Mouse (Mus musculus) heart, embryonic 11.5 days (tissue): ENCODE data around the gene Ddx19a. TPM values are rescaled to one million over a fixed set of nuclear protein-coding genes. Genes with fewer than 3 reads are reported as not detected.
A peak's percentile ranks its signal among the peaks of the same experiment; 100 is the strongest.

Experiments used
- ATAC-seq: fragments of 200-750 bp; cut with Nextera tagmentation; replicated peaks from 2 replicates; pipeline ENCODE4 v1.8.0; 2017; ENCODE audit warnings: moderate library complexity; ENCODE audit not compliant: insufficient number of reproducible peaks, low FRiP score, low TSS enrichment
- H3K27ac ChIP-seq: fragments of 300-500 bp; sonication (generic); 2 replicates; pipeline ENCODE4 v1.5.1; 2014; ENCODE audit warnings: mild to moderate bottlenecking, low read depth, low read length
- H3K27me3 ChIP-seq: fragments of 300-500 bp; sonication (generic); 2 replicates; pipeline ENCODE4 v1.6.1; 2014; ENCODE audit warnings: mild to moderate bottlenecking, low read length, mixed read lengths; ENCODE audit not compliant: control insufficient read depth, insufficient read depth
- H3K36me3 ChIP-seq: fragments of 300-500 bp; sonication (generic); 2 replicates; pipeline ENCODE4 v1.6.1; 2014; ENCODE audit warnings: mild to moderate bottlenecking, low read length, moderate library complexity, mixed read lengths; ENCODE audit not compliant: control insufficient read depth, insufficient read depth
- H3K4me1 ChIP-seq: fragments of 300-500 bp; sonication (generic); 2 replicates; pipeline ENCODE4 v1.6.1; 2014; ENCODE audit warnings: low read length; ENCODE audit not compliant: control insufficient read depth, insufficient read depth
- H3K4me2 ChIP-seq: fragments of 300-500 bp; sonication (generic); 2 replicates; pipeline ENCODE4 v1.6.1; 2014; ENCODE audit warnings: mild to moderate bottlenecking, moderate library complexity
- H3K4me3 ChIP-seq: fragments of 300-500 bp; sonication (generic); 2 replicates; pipeline ENCODE4 v1.5.1; 2014; ENCODE audit warnings: low read depth, low read length
- H3K9ac ChIP-seq: fragments of 300-500 bp; sonication (generic); 2 replicates; pipeline ENCODE4 v1.6.1; 2014; ENCODE audit warnings: mild to moderate bottlenecking, low read depth, low read length, moderate library complexity
- H3K9me3 ChIP-seq: fragments of 300-500 bp; sonication (generic); replicated peaks from 2 replicates; pipeline ENCODE4 v1.6.1; 2016; ENCODE audit warnings: low read length; ENCODE audit not compliant: control insufficient read depth
- WGBS: fragments of 180-500 bp; shearing (Covaris S2); extraction: QIAGEN DNeasy Blood & Tissue Kit; methylation state at CpG from one replicate; pipeline ENCODE4 v1.1.7; 2014; ENCODE audit not compliant: insufficient replicate concordance; 5-methylcytosine and 5-hydroxymethylcytosine counted together
- polyA plus RNA-seq: library from polyadenylated mRNA; unstranded; fragments of >200 nt; fragmentation: Nextera tagmentation; extraction: Ambion mirVana; gene quantifications from 2 replicates; pipeline ENCODE4 v1.2.1, GENCODE M21; 2014

The Ddx19a gene
- polyA plus RNA-seq, 1 experiment from 2014 or later, result 23.4 TPM

GRCm38 (mm10) chr8:110950065-110950484, 47.5 kb downstream of the Ddx19a start:
- no peak for ATAC-seq
- Histone ChIP-seq H3K9ac (no peak overlapping the region), H3K4me2 (no peak overlapping the region), H3K4me1 (peaks cover 8% of the 10 kb centered on the region), H3K9me3 (no peaks in the 10 kb centered on the region), H3K27ac (no peak overlapping the region), H3K27me3 (no peaks in the 10 kb centered on the region), H3K36me3 (0 out of 2 replicates have a peak, but pooled peaks cover 4% of the 10 kb centered on the region), H3K4me3 (no peak overlapping the region)
- WGBS, result 81% methylated on average over 17 of the region's 17 CpGs

- no peak overlapping the region for H3K4me3 ChIP-seq
- H3K4me2 ChIP-seq, result no peak overlapping the region
- H3K36me3 ChIP-seq, result no peaks in the 10 kb centered on the region
- peaks cover 34% of the 10 kb centered on the region for H3K4me1 ChIP-seq
- no peak overlapping the region for H3K27ac ChIP-seq
- H3K9me3 ChIP-seq, result no peaks in the 10 kb centered on the region
- no peak for ATAC-seq
- WGBS, result 68% methylated on average over 4 of the region's 4 CpGs
- no peaks in the 10 kb centered on the region for H3K27me3 ChIP-seq
- no peak overlapping the region for H3K9ac ChIP-seq
Measured at GRCm38 (mm10) chr8:110945716-110946115, 51.9 kb downstream of the Ddx19a start.

GRCm38 (mm10) chr8:110944276-110944876, 53.2 kb downstream of the Ddx19a start:
- no peak for ATAC-seq
- H3K4me3 ChIP-seq, result no peak overlapping the region
- no peak overlapping the region for H3K9ac ChIP-seq
- H3K4me1 ChIP-seq, result peaks cover 37% of the 10 kb centered on the region
- no peak overlapping the region for H3K4me2 ChIP-seq
- 70% methylated on average over 7 of the region's 7 CpGs for WGBS
- H3K27ac ChIP-seq, result peak overlapping the region; percentile 47
- H3K9me3 ChIP-seq, result no peaks in the 10 kb centered on the region
- H3K36me3 ChIP-seq, result no peaks in the 10 kb centered on the region
- H3K27me3 ChIP-seq, result no peaks in the 10 kb centered on the region

- H3K27ac ChIP-seq, result peak overlapping the region; percentile 80
Measured at GRCm38 (mm10) chr8:110941453-110941948, 56.1 kb downstream of the Ddx19a start.

GRCm38 (mm10) chr8:110940682-110941452, 56.7 kb downstream of the Ddx19a start:
- ATAC-seq, result no peak
- Histone ChIP-seq H3K9me3 (no peaks in the 10 kb centered on the region), H3K9ac (no peak overlapping the region), H3K36me3 (no peaks in the 10 kb centered on the region), H3K4me1 (peaks cover 42% of the 10 kb centered on the region), H3K27ac (peak overlapping the region; percentile 80), H3K27me3 (no peaks in the 10 kb centered on the region), H3K4me3 (no peak overlapping the region), H3K4me2 (peak overlapping the region; percentile 9)
- 57% methylated on average over 15 of the region's 15 CpGs for WGBS

More at GRCm38 (mm10) chr8:110941453-110941948, 56.1 kb downstream of the Ddx19a start:
- Histone ChIP-seq H3K27me3 (no peaks in the 10 kb centered on the region), H3K4me3 (no peak overlapping the region), H3K9me3 (no peaks in the 10 kb centered on the region), H3K4me2 (peak overlapping the region; percentile 14; the same call in 1 of the 2 replicates), H3K9ac (no peak overlapping the region), H3K36me3 (no peaks in the 10 kb centered on the region), H3K4me1 (peaks cover 42% of the 10 kb centered on the region)
- 0 out of 2 replicates have a peak, but pooled peaks have one; percentile 57 for ATAC-seq
- WGBS, result 34% methylated on average over 10 of the region's 10 CpGs

GRCm38 (mm10) chr8:110938882-110939589, 58.6 kb downstream of the Ddx19a start:
- 0 out of 2 replicates have a peak, but pooled peaks have one; percentile 31 for ATAC-seq
- no peaks in the 10 kb centered on the region for H3K36me3 ChIP-seq
- H3K9ac ChIP-seq, result no peak overlapping the region
- H3K27me3 ChIP-seq, result no peaks in the 10 kb centered on the region
- H3K27ac ChIP-seq, result peak overlapping the region; percentile 60
- H3K9me3 ChIP-seq, result no peaks in the 10 kb centered on the region
- H3K4me3 ChIP-seq, result no peak overlapping the region
- 39% methylated on average over 6 of the region's 6 CpGs for WGBS
- H3K4me2 ChIP-seq, result 0 out of 2 replicates have a peak overlapping the region, but pooled peaks have one; percentile 6
- H3K4me1 ChIP-seq, result peaks cover 33% of the 10 kb centered on the region

- Histone ChIP-seq H3K9me3 (no peaks in the 10 kb centered on the region), H3K27ac (no peak overlapping the region)
Measured at GRCm38 (mm10) chr8:110936217-110936616, 61.4 kb downstream of the Ddx19a start.

GRCm38 (mm10) chr8:110933272-110933671, 64.3 kb downstream of the Ddx19a start:
- no peak for ATAC-seq
- Histone ChIP-seq H3K9ac (no peak overlapping the region; the same call in 1 of the 2 replicates), H3K27ac (no peak overlapping the region), H3K4me1 (peaks cover 30% of the 10 kb centered on the region), H3K4me2 (no peak overlapping the region), H3K4me3 (no peak overlapping the region), H3K36me3 (no peaks in the 10 kb centered on the region), H3K9me3 (no peaks in the 10 kb centered on the region), H3K27me3 (no peaks in the 10 kb centered on the region)
- WGBS, result 75% methylated on average over 2 of the region's 2 CpGs

More at GRCm38 (mm10) chr8:110936217-110936616, 61.4 kb downstream of the Ddx19a start:
- ATAC-seq, result no peak
- H3K4me2 ChIP-seq, result no peak overlapping the region
- no peak overlapping the region for H3K9ac ChIP-seq
- H3K36me3 ChIP-seq, result no peaks in the 10 kb centered on the region
- peaks cover 31% of the 10 kb centered on the region for H3K4me1 ChIP-seq
- no peaks in the 10 kb centered on the region for H3K27me3 ChIP-seq
- WGBS, result 91% methylated on average over 12 of the region's 12 CpGs
- H3K4me3 ChIP-seq, result no peak overlapping the region
